Mouse (Mus musculus) ES-E14 (cell line): ENCODE measurements around the gene Nfkbil1.

Experiments
- CHD2 ChIP-seq: IDR thresholded peaks from 2 replicates; pipeline ENCODE4 v1.6.1; 2014; ENCODE audit warnings: mild to moderate bottlenecking, low read depth, low read length, inconsistent platforms
- HCFC1 ChIP-seq: IDR thresholded peaks from 2 replicates; pipeline ENCODE4 v1.6.1; 2012; ENCODE audit warnings: low read length, inconsistent platforms, borderline replicate concordance; ENCODE audit not compliant: insufficient read depth
- MAFK ChIP-seq: IDR thresholded peaks from 2 replicates; pipeline ENCODE4 v1.6.1; 2014; ENCODE audit warnings: mild to moderate bottlenecking, low read depth, low read length, inconsistent platforms; ENCODE audit not compliant: insufficient read depth
- ZC3H11A ChIP-seq: IDR thresholded peaks from 2 replicates; pipeline ENCODE4 v1.6.1; 2012; ENCODE audit warnings: low read depth, mild to moderate bottlenecking, inconsistent platforms, low read length, borderline replicate concordance

GRCm38 (mm10) chr17:35192924-35193323 is 42.7 kb downstream of the Nfkbil1 start:
- TF ChIP-seq HCFC1 (no peak), ZC3H11A (no peak), MAFK (no peak), CHD2 (no peak)
